Mouse (Mus musculus): ENCODE results near the gene Lhx4.

Gene Lhx4

DNA sequence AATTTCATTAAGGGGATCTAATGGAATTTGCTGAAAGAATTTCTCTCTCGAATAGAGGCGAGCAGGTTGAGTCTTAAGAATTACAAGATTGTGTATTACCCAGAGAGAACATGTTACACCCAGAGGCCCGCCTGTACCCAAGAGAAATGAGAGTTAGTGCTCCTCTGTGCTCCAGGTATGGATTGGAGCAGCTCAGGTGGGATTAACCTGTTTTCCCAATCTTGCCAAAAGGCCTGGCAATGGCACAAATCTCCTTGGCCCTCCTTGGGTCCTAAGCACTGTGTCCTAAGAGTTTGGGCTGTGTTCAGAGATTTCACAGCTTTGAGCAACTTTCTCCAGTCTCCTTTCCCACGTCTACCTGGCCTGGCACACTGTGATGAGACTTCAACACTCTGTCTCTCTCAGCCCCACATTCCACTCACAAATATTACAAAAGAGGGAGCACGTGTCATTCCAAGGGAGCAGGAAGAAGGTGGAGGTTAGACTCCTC, 48.2 kb downstream of the Lhx4 start:
- DNase-seq (ENCODE audit: low read depth, low spot score) = no peak

GRCm38 (mm10) chr1:155700886-155701285, 50.6 kb downstream of the Lhx4 start:
- DNase-seq (ENCODE audit: low read depth, low spot score) = no peak

GRCm38 (mm10) chr1:155698373-155699159, 52.9 kb downstream of the Lhx4 start:
- DNase-seq (ENCODE audit: low read depth, low spot score) = no peak

GRCm38 (mm10) chr1:155693443-155693842, 58.0 kb downstream of the Lhx4 start:
- DNase-seq (ENCODE audit: low read depth, low spot score) = no peak

DNA sequence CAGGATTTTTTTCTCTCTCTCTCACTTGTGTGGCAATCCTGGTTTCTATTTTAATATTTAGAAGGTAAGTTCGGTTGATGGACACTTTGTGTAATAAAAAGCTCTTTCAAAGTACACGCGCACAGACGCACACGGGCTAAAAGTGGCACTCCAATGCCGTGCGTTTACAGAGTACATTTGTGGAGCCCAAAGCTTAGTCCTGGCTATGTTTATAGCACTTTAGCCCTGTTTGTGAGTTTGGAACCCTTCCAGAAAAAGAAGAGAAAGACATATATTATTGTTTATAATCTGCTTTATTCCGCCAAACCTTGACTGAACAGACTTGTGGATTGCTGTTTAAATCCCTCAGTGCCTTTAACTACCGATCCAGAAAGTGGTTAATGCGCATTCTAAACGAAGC, 58.5 kb downstream of the Lhx4 start:
- no peak for DNase-seq (ENCODE audit: low read depth, low spot score)

- no peak for DNase-seq (ENCODE audit: low read depth, low spot score)
Observed at GRCm38 (mm10) chr1:155692230-155692629, 59.3 kb downstream of the Lhx4 start.

DNA sequence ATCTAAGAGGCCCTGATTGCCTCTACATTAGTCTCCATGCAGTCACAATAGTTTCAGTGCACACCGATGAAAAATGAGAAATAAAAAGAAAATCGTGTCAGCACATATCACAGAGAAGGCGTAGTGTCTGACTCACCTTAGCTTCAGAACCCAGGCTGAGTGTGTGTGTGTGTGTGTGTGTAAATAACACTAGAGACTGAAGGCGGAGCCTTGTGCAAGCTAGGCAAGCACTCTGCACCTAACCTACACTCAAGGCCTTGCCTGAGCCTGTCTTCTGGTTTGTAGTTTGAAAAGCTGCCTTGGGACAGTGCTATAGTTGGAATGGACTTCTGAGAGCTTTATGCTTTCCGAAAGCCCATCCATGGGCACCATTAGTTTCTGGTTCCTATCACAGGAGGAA, 61.9 kb downstream of the Lhx4 start:
- DNase-seq (ENCODE audit: low read depth, low spot score) = no peak

GRCm38 (mm10) chr1:155689141-155689540, 62.3 kb downstream of the Lhx4 start:
- DNase-seq (ENCODE audit: low read depth, low spot score) = no peak

DNA sequence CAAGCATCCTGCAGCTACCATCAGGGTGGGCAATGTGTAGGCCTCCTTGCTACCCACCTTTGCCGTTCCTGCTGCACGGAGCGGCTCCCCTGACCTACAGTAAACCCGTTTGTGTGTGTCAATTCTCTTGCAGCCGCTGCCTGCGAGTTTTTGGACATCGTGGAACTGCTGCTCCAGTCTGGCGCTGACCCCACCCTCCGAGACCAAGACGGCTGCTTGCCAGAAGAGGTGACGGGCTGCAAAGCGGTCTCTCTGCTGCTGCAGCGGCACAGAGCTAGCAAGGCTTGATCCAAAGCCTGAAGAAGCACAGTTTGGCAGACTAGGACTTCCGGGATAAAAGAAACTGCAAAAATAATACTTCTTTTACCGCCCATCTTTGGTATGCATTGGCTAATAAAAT, 64.7 kb downstream of the Lhx4 start:
- no peak for DNase-seq (ENCODE audit: low read depth, low spot score)

DNA sequence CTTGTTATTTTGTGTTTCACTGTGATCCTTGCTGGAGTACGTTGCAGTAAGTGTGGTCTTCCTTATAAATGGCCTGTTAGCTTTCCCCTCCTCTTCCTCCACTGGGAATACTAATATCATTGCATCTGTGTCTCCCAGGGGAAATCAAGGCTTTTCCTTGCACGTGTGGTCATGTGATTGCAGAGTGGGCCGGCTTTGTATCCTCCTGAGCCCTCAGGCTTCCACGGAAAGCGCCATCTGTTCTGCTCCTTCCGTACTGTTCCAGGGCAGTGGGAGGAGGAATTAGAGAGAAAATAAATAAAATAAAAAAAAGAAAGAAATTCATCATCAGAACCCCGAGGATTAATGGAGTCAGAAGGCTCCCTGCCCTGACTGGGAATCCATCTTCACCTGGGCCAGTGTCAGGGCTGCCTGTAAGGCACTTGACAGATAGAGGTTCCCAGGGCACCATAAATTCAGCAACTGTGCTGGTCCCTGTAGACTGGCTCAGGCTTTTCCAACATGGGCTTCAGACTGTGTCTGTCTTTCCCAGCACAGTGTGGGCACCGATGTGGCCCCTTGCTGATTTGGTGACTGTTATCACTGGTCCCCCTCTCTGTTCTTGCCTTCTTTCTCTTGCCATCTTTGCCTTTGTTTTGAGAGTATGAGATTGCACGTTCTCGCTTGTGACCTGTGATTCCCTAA, 70.2 kb downstream of the Lhx4 start:
- DNase-seq (ENCODE audit: low read depth, low spot score) = no peak

- no peak for DNase-seq (ENCODE audit: low read depth, low spot score)
Observed at GRCm38 (mm10) chr1:155675570-155675969, 75.9 kb downstream of the Lhx4 start.

DNA sequence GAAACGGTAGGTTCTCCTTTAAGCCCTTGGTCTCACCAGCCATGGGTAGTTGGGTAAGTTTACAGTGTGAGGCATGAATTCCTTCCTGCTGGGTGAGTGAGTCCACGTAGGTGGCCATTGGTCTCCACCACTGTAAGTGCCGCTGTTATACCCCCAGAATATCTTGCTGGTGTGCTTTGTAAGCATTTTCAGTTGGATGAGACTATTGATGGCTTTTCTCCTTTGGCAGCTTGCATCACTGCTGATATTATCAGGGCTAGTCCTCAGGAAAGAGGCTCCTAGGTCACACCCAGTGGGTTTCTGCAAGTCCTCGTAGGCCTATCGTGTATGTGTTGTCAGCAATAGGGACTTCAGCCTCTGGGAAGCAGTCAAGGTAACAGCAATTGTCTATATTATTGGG, 87.5 kb downstream of the Lhx4 start:
- no peak for DNase-seq (ENCODE audit: low read depth, low spot score)

GRCm38 (mm10) chr1:155656321-155656720, 95.2 kb downstream of the Lhx4 start:
- DNase-seq (ENCODE audit: low read depth, low spot score) = no peak

DNA sequence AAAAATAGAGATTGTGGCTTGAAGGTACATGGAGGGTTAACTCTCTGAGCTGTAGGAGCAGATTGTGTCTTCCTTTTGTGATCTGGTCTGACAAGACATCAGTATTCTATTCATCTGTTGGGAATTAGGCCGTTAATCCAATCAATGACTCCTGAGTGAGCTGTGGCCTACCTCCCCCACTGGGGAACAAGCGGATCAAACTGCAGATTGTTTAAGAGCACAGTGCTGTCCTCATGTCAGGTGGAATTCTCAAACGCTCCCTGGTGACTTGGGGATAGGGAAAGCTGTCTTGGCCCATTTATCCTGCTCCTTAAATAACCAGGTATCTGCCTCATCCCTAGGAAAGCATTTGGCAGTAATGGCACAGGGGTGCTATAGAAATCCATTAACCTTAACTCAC, 96.5 kb downstream of the Lhx4 start:
- DNase-seq (ENCODE audit: low read depth, low spot score) = no peak

GRCm38 (mm10) chr1:155650121-155650846, 101.2 kb downstream of the Lhx4 start:
- no peak for DNase-seq (ENCODE audit: low read depth, low spot score)

Data from ZHBTc4 (cell line).